In genomic region chr11:115131768-115132381, GRCm38 (mm10) we compare ENCODE assay signal across 18 mouse cellular contexts. TPM values are rescaled to one million over a fixed set of nuclear protein-coding genes. Genes with fewer than 3 reads are reported as not detected.
"Had no signal": no experiment of that assay in that cellular context is flagged by ENCODE, and none has a peak within 500 bp of the region (broad histone marks: within the 10 kb centered on the region; RNA-seq: fewer than 3 reads in every experiment).

No protein-coding gene starts in this region.

- H3K27ac ChIP-seq: kidney, postnatal 0 days; left cerebral cortex, adult 2 months; liver, embryonic 14.5 days; lung, embryonic 15.5 days; stomach, embryonic 15.5 days had no signal

- DNase-seq: kidney, adult 18-20 months; kidney, postnatal 25 days; layer of hippocampus, postnatal 36 days; lung, adult 18-20 months; lung, postnatal 10 days; lung, postnatal 36 days; midbrain, embryonic 14.5 days; right cerebral cortex, postnatal 14 days; right cerebral cortex, postnatal 4 days; thymus, adult 18-20 months; thymus, postnatal 36 days had no signal

- H3K4me2 ChIP-seq: lung, embryonic 15.5 days; midbrain, embryonic 11.5 days; stomach, embryonic 15.5 days had no signal

- H3K4me3 ChIP-seq: left cerebral cortex, adult 2 months; lung, embryonic 15.5 days; stomach, embryonic 15.5 days had no signal

- H3K27me3 ChIP-seq: lung, embryonic 15.5 days; stomach, embryonic 15.5 days had no signal

- H3K36me3 ChIP-seq: lung, embryonic 15.5 days; stomach, embryonic 15.5 days had no signal

- H3K9me3 ChIP-seq: lung, embryonic 15.5 days; stomach, embryonic 15.5 days had no signal

- H3K9ac ChIP-seq: liver, embryonic 14.5 days; lung, embryonic 15.5 days; stomach, embryonic 15.5 days had no signal

- H3K4me1 ChIP-seq: lung, embryonic 15.5 days; stomach, embryonic 15.5 days had no signal

RNA-seq across cellular contexts. Expression of gene Cd300lf, which starts 1.9 kb away (rescaled TPM):
- polyA plus RNA-seq: midbrain, embryonic 11.5 days; midbrain, embryonic 14.5 days; neural tube, embryonic 11.5 days had no signal
